Mouse (Mus musculus) midbrain, postnatal 0 days (tissue): Measurements from ENCODE around the gene Rsbn1. TPM values are rescaled to one million over a fixed set of nuclear protein-coding genes. Genes with fewer than 3 reads are reported as not detected.

Experiments used
- ATAC-seq: fragments of 200-750 bp; cut with Nextera tagmentation; 2 replicates; pipeline ENCODE4 v1.8.0; 2017; ENCODE audit warnings: moderate number of reproducible peaks, mild to moderate bottlenecking, moderate TSS enrichment, moderate library complexity; ENCODE audit not compliant: low FRiP score
- DNase-seq: peaks from one replicate; pipeline ENCODE4 v3.0.0-alpha.2; 2015; ENCODE audit warnings: low spot score
- H3K27ac ChIP-seq: fragments of 300-500 bp; sonication (generic); 2 replicates; pipeline ENCODE4 v1.5.1; 2014; ENCODE audit warnings: low read depth, mild to moderate bottlenecking, low read length, mixed read lengths
- H3K27me3 ChIP-seq: fragments of 300-500 bp; sonication (generic); 2 replicates; pipeline ENCODE4 v1.6.1; 2014; ENCODE audit warnings: low read length, control low read depth, mixed read lengths; ENCODE audit not compliant: insufficient read depth
- H3K36me3 ChIP-seq: fragments of 300-500 bp; sonication (generic); 2 replicates; pipeline ENCODE4 v1.6.1; 2014; ENCODE audit warnings: low read length, control low read depth, mixed read lengths; ENCODE audit not compliant: insufficient read depth
- H3K4me1 ChIP-seq: fragments of 300-500 bp; sonication (generic); 2 replicates; pipeline ENCODE4 v1.6.1; 2014; ENCODE audit warnings: mild to moderate bottlenecking, control low read depth, antibody characterized with exemption, low read length, mixed read lengths; ENCODE audit not compliant: insufficient read depth
- H3K4me2 ChIP-seq: fragments of 300-500 bp; sonication (generic); 2 replicates; pipeline ENCODE4 v1.6.1; 2014; ENCODE audit warnings: low read depth, mild to moderate bottlenecking, low read length, mixed read lengths; ENCODE audit not compliant: poor library complexity, severe bottlenecking
- H3K4me3 ChIP-seq: fragments of 300-500 bp; sonication (generic); 2 replicates; pipeline ENCODE4 v1.5.1; 2014; ENCODE audit warnings: low read depth, mild to moderate bottlenecking, low read length, moderate library complexity
- H3K9ac ChIP-seq: fragments of 300-500 bp; sonication (generic); replicated peaks from 2 replicates; pipeline ENCODE4 v1.6.1; 2014; ENCODE audit warnings: mild to moderate bottlenecking, low read length, moderate library complexity, mixed read lengths; ENCODE audit not compliant: poor library complexity, severe bottlenecking
- H3K9me3 ChIP-seq: fragments of 300-500 bp; sonication (generic); 2 replicates; pipeline ENCODE4 v1.6.1; 2016; ENCODE audit warnings: low read length, control low read depth
- CTCF ChIP-seq: IDR thresholded peaks from 2 replicates; pipeline ENCODE4 v1.5.1; 2016; ENCODE audit warnings: antibody characterized with exemption, mild to moderate bottlenecking
- WGBS: fragments of 180-500 bp; shearing (Covaris S2); extraction: QIAGEN DNeasy Blood & Tissue Kit; methylation state at CpG from one replicate; pipeline ENCODE4 v1.1.7; 2014; 5-methylcytosine and 5-hydroxymethylcytosine counted together
- polyA plus RNA-seq: library from polyadenylated mRNA; unstranded; fragments of >200 nt; fragmentation: Nextera tagmentation; extraction: Ambion mirVana; gene quantifications from 2 replicates; pipeline ENCODE4 v1.2.1, GENCODE M21; 2015
- total RNA-seq: library from RNA; depleted of rRNA; stranded (reverse); fragments of >200 nt; gene quantifications from 2 replicates; pipeline ENCODE4 v1.2.3, GENCODE M21; 2014; rRNA removed

Gene Rsbn1
- total and polyA plus RNA-seq, 2 experiments from 2014 or later = 21.7 to 38.4 TPM

- peak; percentile 38; the same call in 1 of the 2 replicates for TF ChIP-seq CTCF
- no peak for DNase-seq
- no peak for ATAC-seq
- Histone ChIP-seq H3K36me3 (peaks cover 17% of the 10 kb centered on the region), H3K4me1 (no peaks in the 10 kb centered on the region), H3K4me3 (no peak overlapping the region), H3K9me3 (no peaks in the 10 kb centered on the region), H3K27me3 (no peaks in the 10 kb centered on the region), H3K27ac (no peak overlapping the region), H3K9ac (no peak overlapping the region), H3K4me2 (no peak overlapping the region)
- WGBS = 93% methylated on average over 5 of the region's 5 CpGs
Observed at GRCm38 (mm10) chr3:104009924-104010662, 96.2 kb downstream of the Rsbn1 start.

GRCm38 (mm10) chr3:104011972-104012371, 98.1 kb downstream of the Rsbn1 start:
- Histone ChIP-seq H3K4me2 (no peak overlapping the region), H3K27me3 (no peaks in the 10 kb centered on the region), H3K36me3 (peaks cover 21% of the 10 kb centered on the region; the same call in 1 of the 2 replicates), H3K4me3 (no peak overlapping the region), H3K9ac (no peak overlapping the region), H3K9me3 (no peaks in the 10 kb centered on the region), H3K27ac (no peak overlapping the region), H3K4me1 (no peaks in the 10 kb centered on the region)
- ATAC-seq (no peak), DNase-seq (no peak)
- TF ChIP-seq CTCF = no peak
- 89% methylated on average over 2 of the region's 2 CpGs for WGBS

Other genes with a start within 250 kb of the Rsbn1 start
- gene Olfml3, start 176.1 kb upstream of the Rsbn1 start, total RNA-seq = 7.5 and 9.0 TPM in 2 replicates
- 7.0 and 8.9 TPM in 2 replicates for gene Olfml3, start 176.1 kb upstream of the Rsbn1 start, polyA plus RNA-seq
- not detected in 2 replicates for gene Gm10964, start 174.8 kb upstream of the Rsbn1 start, total RNA-seq
- gene Gm10964, start 174.8 kb upstream of the Rsbn1 start, polyA plus RNA-seq = not detected in 2 replicates
- 59.8 and 77.2 TPM in 2 replicates for gene Hipk1, start 122.6 kb upstream of the Rsbn1 start, total RNA-seq
- gene Hipk1, start 122.6 kb upstream of the Rsbn1 start, polyA plus RNA-seq = 7.2 and 7.7 TPM in 2 replicates
- gene Dclre1b, start 104.7 kb upstream of the Rsbn1 start, total RNA-seq = 4.3 and 6.9 TPM in 2 replicates
- 16.2 and 17.5 TPM in 2 replicates for gene Dclre1b, start 104.7 kb upstream of the Rsbn1 start, polyA plus RNA-seq
- gene Ap4b1, start 104.6 kb upstream of the Rsbn1 start, total RNA-seq = 27.9 and 28.2 TPM in 2 replicates
- gene Ap4b1, start 104.6 kb upstream of the Rsbn1 start, polyA plus RNA-seq = 16.2 and 18.2 TPM in 2 replicates
- 0.47 and 3.2 TPM in 2 replicates for gene Gm43064, start 104.5 kb upstream of the Rsbn1 start, total RNA-seq
- gene Gm43064, start 104.5 kb upstream of the Rsbn1 start, polyA plus RNA-seq = 0.09 and 0.35 TPM in 2 replicates
- gene Bcl2l15, start 81.5 kb upstream of the Rsbn1 start, total RNA-seq = 2.5 TPM in 1 of 2 replicates, not detected in the other
- 0.17 TPM in 1 of 2 replicates, not detected in the other for gene Bcl2l15, start 81.5 kb upstream of the Rsbn1 start, polyA plus RNA-seq
- gene Ptpn22, start 54.3 kb upstream of the Rsbn1 start, total RNA-seq = 0.09 TPM in 1 of 2 replicates, not detected in the other
- 0.43 and 0.64 TPM in 2 replicates for gene Ptpn22, start 54.3 kb upstream of the Rsbn1 start, polyA plus RNA-seq
- 24.3 and 31.6 TPM in 2 replicates for gene Phtf1, start 54.0 kb downstream of the Rsbn1 start, total RNA-seq
- 14.9 and 15.9 TPM in 2 replicates for gene Phtf1, start 54.0 kb downstream of the Rsbn1 start, polyA plus RNA-seq